Mouse (Mus musculus) small intestine, adult 2 months (tissue): ENCODE results near the gene Cldnd2. TPM values are rescaled to one million over a fixed set of nuclear protein-coding genes. Genes with fewer than 3 reads are reported as not detected.
A peak's percentile ranks its signal among the peaks of the same experiment; 100 is the strongest.

Experiments
- H3K27ac ChIP-seq: fragments of 200-500 bp; 2 replicates; pipeline ENCODE4 v1.5.1; 2012; ENCODE audit warnings: low read depth, low read length, control low read depth, inconsistent platforms; ENCODE audit not compliant: insufficient read depth
- H3K27me3 ChIP-seq: fragments of 200-500 bp; 2 replicates; pipeline ENCODE4 v1.6.1; 2012; ENCODE audit warnings: mild to moderate bottlenecking, moderate library complexity, low read length, inconsistent platforms; ENCODE audit not compliant: control insufficient read depth, insufficient read depth
- H3K36me3 ChIP-seq: fragments of 200-500 bp; 2 replicates; pipeline ENCODE4 v1.6.1; 2012; ENCODE audit warnings: mild to moderate bottlenecking, low read length, control low read depth, inconsistent platforms; ENCODE audit not compliant: control insufficient read depth, insufficient read depth
- H3K4me1 ChIP-seq: fragments of 200-500 bp; 2 replicates; pipeline ENCODE4 v1.6.1; 2012; ENCODE audit warnings: low read length, inconsistent platforms, mixed read lengths; ENCODE audit not compliant: control insufficient read depth, insufficient read depth, insufficient read length
- H3K4me3 ChIP-seq: fragments of 200-500 bp; 2 replicates; pipeline ENCODE4 v1.5.1; 2012; ENCODE audit warnings: low read depth, mild to moderate bottlenecking, control low read depth, inconsistent platforms, low read length, moderate library complexity
- CTCF ChIP-seq: fragments of 200-500 bp; IDR thresholded peaks from 2 replicates; pipeline ENCODE4 v1.5.1; 2012; ENCODE audit warnings: low read depth, mild to moderate bottlenecking, control low read depth, inconsistent platforms, low read length, moderate library complexity, mixed read lengths; ENCODE audit not compliant: insufficient replicate concordance, insufficient read length; ENCODE audit errors: extremely low read depth
- POLR2A ChIP-seq: fragments of 200-500 bp; IDR thresholded peaks from 2 replicates; pipeline ENCODE4 v1.6.1; 2012; ENCODE audit warnings: low read depth, mild to moderate bottlenecking, control low read depth, inconsistent platforms, low read length, moderate library complexity
- WGBS: fragments of 180-500 bp; shearing (Covaris S2); methylation state at CpG from one replicate; pipeline ENCODE4 v1.1.7; 2018; 5-methylcytosine and 5-hydroxymethylcytosine counted together
- polyA plus RNA-seq: library from polyadenylated mRNA; depleted of rRNA; stranded (reverse); fragments of >200 nt; gene quantifications from 2 replicates; pipeline ENCODE4 v1.2.3, GENCODE M21; 2012

The Cldnd2 gene
- polyA plus RNA-seq, 1 experiment = not detected

DNA sequence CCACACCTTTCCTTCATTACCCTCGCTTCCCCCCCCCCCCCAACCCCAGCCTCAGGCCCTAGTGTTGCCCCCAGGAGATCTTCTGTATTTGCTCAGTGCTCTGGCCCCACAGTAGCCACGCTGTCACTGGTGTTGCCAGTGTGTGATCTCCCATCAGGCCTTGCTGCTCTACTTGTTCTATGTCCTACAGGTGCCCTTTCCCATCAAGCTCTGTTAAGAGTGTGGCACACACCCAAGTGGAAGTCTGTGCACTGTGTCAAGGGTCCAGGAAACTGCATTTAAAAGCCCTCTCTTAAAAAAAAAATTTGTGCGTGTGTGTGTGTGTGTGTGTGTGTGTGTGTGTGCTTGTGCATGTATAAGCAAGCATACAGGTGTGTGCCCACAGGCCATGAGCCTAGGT lies 7.7 kb downstream of the Cldnd2 start:
- Histone ChIP-seq H3K36me3 (peaks cover 2% of the 10 kb centered on the region; the same call in 1 of the 2 replicates), H3K4me1 (peaks cover 8% of the 10 kb centered on the region), H3K27ac (no peak overlapping the region), H3K27me3 (no peaks in the 10 kb centered on the region), H3K4me3 (no peak overlapping the region)
- 69% methylated on average over 3 of the region's 3 CpGs for WGBS
- TF ChIP-seq CTCF = no peak
- no peak for TF ChIP-seq POLR2A

DNA sequence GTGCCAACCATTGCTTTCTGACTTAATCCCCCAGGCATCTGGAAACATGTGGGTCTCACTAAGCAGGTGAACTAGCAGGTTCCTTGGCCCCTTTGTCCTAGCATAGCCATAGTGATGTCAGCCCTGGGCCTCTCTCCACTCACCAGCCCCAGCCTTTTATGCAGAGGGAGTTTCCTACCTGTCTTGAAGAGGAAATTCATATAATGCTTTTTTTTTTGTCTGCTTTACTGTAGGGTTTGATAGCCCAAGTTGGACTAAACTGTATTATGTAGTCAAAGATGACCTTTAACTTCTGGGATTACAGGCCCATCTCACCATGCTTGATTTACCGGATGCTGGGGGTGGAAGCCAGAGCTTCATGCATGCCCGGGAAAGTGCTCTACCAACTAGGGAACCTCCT lies 9.2 kb downstream of the Cldnd2 start:
- no peaks in the 10 kb centered on the region for H3K27me3 ChIP-seq
- TF ChIP-seq CTCF (no peak), POLR2A (no peak)
- H3K27ac ChIP-seq = no peak overlapping the region
- H3K36me3 ChIP-seq = peaks cover 5% of the 10 kb centered on the region
- 94% methylated on average over 2 of the region's 2 CpGs for WGBS
- H3K4me3 ChIP-seq = no peak overlapping the region
- H3K4me1 ChIP-seq = peaks cover 13% of the 10 kb centered on the region

DNA sequence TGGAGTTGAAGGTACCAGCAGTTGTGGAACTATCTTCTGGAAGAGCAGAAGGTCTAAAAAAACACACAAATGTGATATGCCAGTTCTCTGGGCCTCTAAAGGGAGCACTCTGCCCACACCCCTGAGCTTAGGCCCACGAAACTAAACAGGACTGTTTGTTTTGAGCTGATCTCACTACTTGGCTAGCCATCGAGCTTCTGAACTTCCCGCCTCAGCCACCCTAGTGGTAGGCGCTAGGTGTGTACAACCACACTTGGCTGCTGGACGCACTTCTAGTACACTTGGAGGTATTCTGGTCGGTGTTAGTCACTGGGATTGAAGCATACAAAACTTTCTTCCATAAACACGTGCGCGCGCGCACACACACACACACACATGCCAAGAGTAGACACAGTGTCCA lies 11.1 kb downstream of the Cldnd2 start:
- Histone ChIP-seq H3K36me3 (peaks cover 20% of the 10 kb centered on the region), H3K4me3 (no peak overlapping the region), H3K27me3 (no peaks in the 10 kb centered on the region), H3K4me1 (peaks cover 13% of the 10 kb centered on the region), H3K27ac (no peak overlapping the region)
- TF ChIP-seq POLR2A (no peak), CTCF (no peak)
- WGBS = 91% methylated on average over 11 of the region's 11 CpGs

DNA sequence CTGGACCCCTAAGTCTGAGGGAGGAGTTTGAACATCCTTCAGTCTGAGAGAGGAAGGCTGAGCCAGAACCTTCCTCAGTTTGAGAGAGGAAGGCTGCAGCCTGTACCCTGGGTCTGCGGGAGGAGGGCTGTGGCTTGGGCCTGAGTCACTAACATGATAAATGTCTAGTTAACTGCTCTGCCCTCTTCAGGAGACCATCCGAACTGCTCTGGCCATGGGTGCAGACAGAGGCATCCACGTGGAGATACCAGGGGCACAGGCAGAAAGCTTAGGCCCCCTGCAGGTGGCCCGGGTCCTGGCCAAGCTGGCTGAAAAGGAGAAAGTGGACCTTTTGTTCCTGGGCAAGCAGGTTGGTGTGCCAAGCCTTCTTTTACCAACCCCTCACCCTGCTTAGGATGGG lies 12.0 kb downstream of the Cldnd2 start:
- WGBS = 51% methylated on average over 4 of the region's 4 CpGs
- no peak overlapping the region for H3K27ac ChIP-seq
- peaks cover 13% of the 10 kb centered on the region for H3K4me1 ChIP-seq
- peaks cover 28% of the 10 kb centered on the region for H3K36me3 ChIP-seq
- no peaks in the 10 kb centered on the region for H3K27me3 ChIP-seq
- H3K4me3 ChIP-seq = no peak overlapping the region
- no peak for TF ChIP-seq POLR2A
- TF ChIP-seq CTCF = no peak

DNA sequence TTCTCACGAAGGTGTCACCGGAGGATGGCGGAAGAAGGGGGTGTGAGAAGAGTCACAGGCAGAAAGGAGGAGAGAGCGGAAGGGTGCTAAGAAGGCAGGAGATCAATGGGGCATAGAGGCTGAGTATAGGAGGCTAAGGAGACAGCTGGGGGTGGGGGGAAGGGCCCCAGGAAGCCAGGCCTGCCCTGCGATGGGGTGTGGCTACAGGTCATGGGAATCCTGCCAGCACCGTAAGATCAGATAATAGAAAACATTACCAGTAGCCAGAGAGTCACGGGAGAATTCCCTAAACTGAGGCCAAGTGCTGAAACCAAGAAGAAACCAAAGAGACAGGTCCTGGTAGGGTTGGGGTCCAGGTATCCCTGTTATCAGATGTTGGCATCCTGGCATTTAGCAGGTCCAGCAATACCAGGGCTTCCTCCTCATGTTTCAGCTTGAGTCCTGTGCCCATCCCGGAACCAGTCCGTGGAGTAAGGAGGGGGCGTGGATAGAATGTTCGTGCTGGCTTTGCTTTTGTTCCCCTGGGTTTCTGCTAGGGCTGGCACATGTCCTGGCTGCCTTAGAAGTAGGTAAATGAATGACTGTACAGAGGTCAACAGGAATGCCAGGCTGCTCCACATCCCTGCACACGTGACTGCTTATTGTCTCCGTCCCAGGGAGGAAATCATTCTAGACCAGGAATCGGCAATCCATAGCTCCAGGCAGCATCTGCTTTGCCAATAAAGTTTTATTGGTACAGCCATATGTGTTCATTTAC lies 13.2 kb downstream of the Cldnd2 start:
- H3K27me3 ChIP-seq = no peaks in the 10 kb centered on the region
- peak overlapping the region; percentile 86 for H3K27ac ChIP-seq
- peaks cover 13% of the 10 kb centered on the region for H3K4me1 ChIP-seq
- TF ChIP-seq CTCF (no peak), POLR2A (no peak)
- peaks cover 28% of the 10 kb centered on the region for H3K36me3 ChIP-seq
- WGBS = 46% methylated on average over 14 of the region's 14 CpGs
- peak overlapping the region; percentile 19; the same call in 1 of the 2 replicates for H3K4me3 ChIP-seq

DNA sequence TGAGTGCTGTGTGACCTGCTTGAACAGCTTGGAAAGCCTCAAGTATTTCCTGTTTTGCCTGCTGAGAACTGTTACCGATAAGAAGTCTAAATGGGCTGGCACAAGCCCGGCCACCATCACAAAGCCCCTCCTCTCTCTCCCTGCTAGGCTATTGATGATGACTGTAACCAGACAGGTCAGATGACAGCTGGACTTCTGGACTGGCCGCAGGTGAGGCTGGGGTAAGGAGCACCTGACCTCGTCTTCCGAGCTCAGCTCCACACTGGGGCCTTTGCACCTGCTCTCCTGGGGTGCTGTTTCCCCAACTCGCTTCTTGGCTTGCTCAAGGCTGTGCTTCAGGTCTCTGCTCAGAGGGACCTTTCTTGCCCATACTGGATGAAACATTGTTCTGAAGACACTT lies 13.8 kb downstream of the Cldnd2 start:
- peaks cover 13% of the 10 kb centered on the region for H3K4me1 ChIP-seq
- H3K27ac ChIP-seq = peak overlapping the region; percentile 86; the same call in 1 of the 2 replicates
- H3K4me3 ChIP-seq = no peak overlapping the region
- WGBS = 60% methylated on average over 6 of the region's 6 CpGs
- H3K27me3 ChIP-seq = no peaks in the 10 kb centered on the region
- H3K36me3 ChIP-seq = peaks cover 28% of the 10 kb centered on the region
- TF ChIP-seq CTCF (no peak), POLR2A (no peak)

DNA sequence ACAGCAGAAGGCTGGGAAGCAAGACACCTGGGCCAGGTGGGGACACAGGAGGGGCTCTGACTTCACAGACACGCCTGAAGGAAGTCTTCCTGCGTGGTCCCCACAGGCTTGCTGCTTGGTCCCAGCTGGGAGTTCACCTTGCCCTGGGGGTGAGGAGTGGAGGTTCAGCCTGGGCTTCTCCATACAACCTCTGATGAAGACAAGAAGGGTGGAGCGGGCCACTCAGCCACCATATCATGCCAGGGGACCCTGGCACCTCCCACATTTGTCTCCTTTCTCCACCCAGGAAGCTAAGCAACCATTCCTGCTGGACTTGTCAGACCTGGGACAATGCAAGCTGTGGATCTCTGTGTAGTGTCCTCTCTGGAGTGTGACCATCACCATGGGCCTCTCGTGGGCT lies 22.3 kb downstream of the Cldnd2 start, which contains the start of gene Vsig10l:
TSS of gene Vsig10l (plus strand) at position 301 of the 400 bp plus-strand sequence.
- Histone ChIP-seq H3K27ac (no peak within 1 kb of the TSS), H3K36me3 (no peaks in the 10 kb centered on the region; the same call in 1 of the 2 replicates), H3K4me1 (peaks cover 6% of the 10 kb centered on the region; the same call in 1 of the 2 replicates), H3K27me3 (no peaks in the 10 kb centered on the region), H3K4me3 (no peak within 1 kb of the TSS)
- TF ChIP-seq CTCF (no peak), POLR2A (no peak)
- WGBS = 46% methylated on average over 4 of the region's 4 CpGs
